Mouse (Mus musculus): ENCODE results near the gene Sncg. TPM values are rescaled to one million over a fixed set of nuclear protein-coding genes. Genes with fewer than 3 reads are reported as not detected.
A peak's percentile ranks its signal among the peaks of the same experiment; 100 is the strongest.
"Not testable (repeated sequence)": the region's sequence is repeated elsewhere in the genome, so short reads cannot be mapped to it uniquely, and the experiment has no call there.

Sncg gene
- polyA plus RNA-seq, 1 experiment from 2014 or later: 188 TPM

GRCm38 (mm10) chr14:34375415-34375904 lies 871 bp upstream of the Sncg start, which contains the start of gene Mmrn2:
Mmrn2 (plus strand) TSS chr14:34375465.
- ATAC-seq: no peak
- Histone ChIP-seq H3K9ac (ENCODE audit: low read depth, low read length) (no peak within 1 kb of the TSS), H3K27me3 (replicated peaks; ENCODE audit: control insufficient read depth, insufficient read depth, low read length) (no peaks in the 10 kb centered on the region), H3K9me3 (ENCODE audit: control insufficient read depth, low read length) (no peaks in the 10 kb centered on the region), H3K36me3 (ENCODE audit: control insufficient read depth, insufficient read depth, low read length) (no peaks in the 10 kb centered on the region), H3K27ac (ENCODE audit: low read depth, low read length) (no peak within 1 kb of the TSS), H3K4me3 (ENCODE audit: low read length) (no peak within 1 kb of the TSS), H3K4me2 (ENCODE audit: low read length) (peak within 1 kb of the TSS; percentile 6; the same call in 1 of the 2 replicates), H3K4me1 (ENCODE audit: control insufficient read depth, insufficient read depth, low read depth, low read length) (peaks cover 12% of the 10 kb centered on the region)
- WGBS: 84% methylated on average over 13 of the region's 13 CpGs

DNA sequence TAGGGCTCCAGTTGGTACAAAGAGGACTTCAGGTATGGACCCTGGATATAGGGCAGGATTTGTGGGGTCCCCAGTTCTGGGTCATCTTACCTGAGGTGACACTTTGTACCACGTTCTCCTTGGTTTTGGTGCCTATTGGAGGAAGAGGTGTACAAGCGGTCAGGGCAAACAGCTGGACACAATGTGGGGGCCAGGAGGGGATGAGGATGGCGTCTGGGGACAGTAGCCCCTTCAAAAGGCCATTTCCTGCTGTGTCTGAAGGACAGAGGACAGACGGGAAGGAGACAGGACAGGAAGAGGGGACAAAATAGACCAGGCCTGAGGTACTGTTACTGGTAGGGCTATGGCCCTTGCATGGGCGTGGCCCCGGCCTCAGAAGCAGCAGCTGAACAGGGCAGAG lies 1.0 kb downstream of the Sncg start:
- ATAC-seq: no peak
- Histone ChIP-seq H3K4me2 (ENCODE audit: low read length) (peak overlapping the region; percentile 16), H3K9ac (ENCODE audit: low read depth, low read length) (no peak overlapping the region), H3K4me1 (ENCODE audit: control insufficient read depth, insufficient read depth, low read depth, low read length) (peaks cover 9% of the 10 kb centered on the region), H3K9me3 (ENCODE audit: control insufficient read depth, low read length) (no peaks in the 10 kb centered on the region), H3K27ac (ENCODE audit: low read depth, low read length) (no peak overlapping the region), H3K36me3 (ENCODE audit: control insufficient read depth, insufficient read depth, low read length) (no peaks in the 10 kb centered on the region), H3K27me3 (replicated peaks; ENCODE audit: control insufficient read depth, insufficient read depth, low read length) (no peaks in the 10 kb centered on the region), H3K4me3 (ENCODE audit: low read length) (no peak overlapping the region)
- 90% methylated on average over 6 of the region's 6 CpGs for WGBS

- Histone ChIP-seq H3K27me3 (replicated peaks; ENCODE audit: control insufficient read depth, insufficient read depth, low read length) (no peaks in the 10 kb centered on the region), H3K4me2 (ENCODE audit: low read length) (no peak overlapping the region), H3K36me3 (ENCODE audit: control insufficient read depth, insufficient read depth, low read length) (no peaks in the 10 kb centered on the region), H3K9ac (ENCODE audit: low read depth, low read length) (no peak overlapping the region), H3K9me3 (ENCODE audit: control insufficient read depth, low read length) (no peaks in the 10 kb centered on the region), H3K4me1 (ENCODE audit: control insufficient read depth, insufficient read depth, low read depth, low read length) (peaks cover 5% of the 10 kb centered on the region), H3K4me3 (ENCODE audit: low read length) (no peak overlapping the region), H3K27ac (ENCODE audit: low read depth, low read length) (no peak overlapping the region)
- 78% methylated on average over 6 of the region's 6 CpGs for WGBS
- ATAC-seq: no peak
Measured at GRCm38 (mm10) chr14:34372646-34373045, 1.9 kb downstream of the Sncg start.

DNA sequence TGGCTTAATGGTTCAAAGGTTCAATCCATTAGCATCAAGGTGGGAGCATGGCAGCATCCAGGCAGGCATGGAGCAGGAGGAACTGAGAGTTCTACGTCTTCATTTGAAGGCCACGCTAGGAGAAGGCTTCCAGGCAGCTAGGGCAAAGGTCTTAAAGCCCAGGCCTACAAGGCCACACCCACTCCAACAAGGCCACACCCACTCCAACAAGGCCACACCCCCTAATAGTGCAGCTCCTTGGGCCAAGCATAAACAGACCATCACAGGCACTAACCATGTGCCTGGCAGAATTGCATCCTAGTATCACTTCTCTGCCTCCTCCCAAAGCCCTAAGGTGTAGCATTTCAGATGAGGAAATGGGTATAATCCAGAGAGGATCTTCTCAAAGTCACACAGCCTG lies 2.8 kb downstream of the Sncg start:
- H3K27ac ChIP-seq (ENCODE audit: low read depth, low read length): no peak overlapping the region
- no peak overlapping the region for H3K9ac ChIP-seq (ENCODE audit: low read depth, low read length)
- no peaks in the 10 kb centered on the region for H3K36me3 ChIP-seq (ENCODE audit: control insufficient read depth, insufficient read depth, low read length)
- peaks cover 5% of the 10 kb centered on the region for H3K4me1 ChIP-seq (ENCODE audit: control insufficient read depth, insufficient read depth, low read depth, low read length)
- no peak overlapping the region for H3K4me3 ChIP-seq (ENCODE audit: low read length)
- no peak for ATAC-seq
- WGBS: 85% methylated on average over 2 of the region's 2 CpGs
- no peaks in the 10 kb centered on the region for H3K9me3 ChIP-seq (ENCODE audit: control insufficient read depth, low read length)
- H3K4me2 ChIP-seq (ENCODE audit: low read length): no peak overlapping the region
- no peaks in the 10 kb centered on the region for H3K27me3 ChIP-seq (replicated peaks; ENCODE audit: control insufficient read depth, insufficient read depth, low read length)

- no peak overlapping the region for H3K4me3 ChIP-seq (ENCODE audit: low read length)
- H3K27ac ChIP-seq (ENCODE audit: low read depth, low read length): no peak overlapping the region
- no peaks in the 10 kb centered on the region for H3K27me3 ChIP-seq (replicated peaks; ENCODE audit: control insufficient read depth, insufficient read depth, low read length)
- no peak overlapping the region for H3K4me2 ChIP-seq (ENCODE audit: low read length)
- 94% methylated on average over 3 of the region's 3 CpGs for WGBS
- no peaks in the 10 kb centered on the region for H3K9me3 ChIP-seq (ENCODE audit: control insufficient read depth, low read length)
- H3K9ac ChIP-seq (ENCODE audit: low read depth, low read length): no peak overlapping the region
- ATAC-seq: no peak
- H3K36me3 ChIP-seq (ENCODE audit: control insufficient read depth, insufficient read depth, low read length): no peaks in the 10 kb centered on the region
- peaks cover 5% of the 10 kb centered on the region for H3K4me1 ChIP-seq (ENCODE audit: control insufficient read depth, insufficient read depth, low read depth, low read length)
Measured at GRCm38 (mm10) chr14:34370921-34371320, 3.7 kb downstream of the Sncg start.

DNA sequence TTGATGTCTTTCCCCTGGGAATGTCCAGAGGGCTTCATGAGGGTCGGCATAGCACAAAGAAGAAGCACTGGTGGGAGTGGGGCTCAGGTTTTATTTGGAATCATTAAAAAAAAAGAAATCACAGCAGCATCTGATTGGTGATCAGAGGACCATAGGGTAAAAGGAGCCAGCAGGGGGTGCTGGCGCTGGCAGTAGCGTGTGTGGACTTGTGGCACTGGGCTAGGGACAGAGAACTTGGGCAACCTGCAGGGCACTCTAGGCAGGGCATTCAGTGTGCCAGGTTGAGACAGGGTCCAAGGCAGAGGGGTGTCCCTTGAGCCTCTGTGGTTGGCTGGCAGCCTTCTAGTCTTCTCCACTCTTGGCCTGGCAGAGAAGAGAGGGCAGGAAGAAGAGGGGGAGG lies 4.4 kb downstream of the Sncg start:
- no peak for ATAC-seq
- 60% methylated on average over 3 of the region's 3 CpGs for WGBS

GRCm38 (mm10) chr14:34365147-34365507 lies 9.5 kb downstream of the Sncg start:
- H3K4me1 ChIP-seq (ENCODE audit: control insufficient read depth, insufficient read depth, low read depth, low read length): peaks cover 9% of the 10 kb centered on the region
- H3K27me3 ChIP-seq (replicated peaks; ENCODE audit: control insufficient read depth, insufficient read depth, low read length): no peaks in the 10 kb centered on the region
- no peak overlapping the region for H3K4me3 ChIP-seq (ENCODE audit: low read length)
- H3K9me3 ChIP-seq (ENCODE audit: control insufficient read depth, low read length): no peaks in the 10 kb centered on the region; the same call in 1 of the 2 replicates
- H3K36me3 ChIP-seq (ENCODE audit: control insufficient read depth, insufficient read depth, low read length): no peaks in the 10 kb centered on the region
- no peak overlapping the region for H3K27ac ChIP-seq (ENCODE audit: low read depth, low read length)
- WGBS: 88% methylated on average over 2 of the region's 2 CpGs
- H3K9ac ChIP-seq (ENCODE audit: low read depth, low read length): no peak overlapping the region
- H3K4me2 ChIP-seq (ENCODE audit: low read length): no peak overlapping the region
- ATAC-seq: no peak

More for the DNA sequence above, 4.4 kb downstream of the Sncg start:
- H3K4me3 ChIP-seq (ENCODE audit: low read length): no peak overlapping the region
- no peaks in the 10 kb centered on the region; the same call in 1 of the 2 replicates for H3K9me3 ChIP-seq (ENCODE audit: control insufficient read depth, low read length)
- H3K4me1 ChIP-seq (ENCODE audit: control insufficient read depth, insufficient read depth, low read depth, low read length): peaks cover 5% of the 10 kb centered on the region
- H3K36me3 ChIP-seq (ENCODE audit: control insufficient read depth, insufficient read depth, low read length): no peaks in the 10 kb centered on the region
- H3K27me3 ChIP-seq (replicated peaks; ENCODE audit: control insufficient read depth, insufficient read depth, low read length): no peaks in the 10 kb centered on the region
- no peak overlapping the region for H3K9ac ChIP-seq (ENCODE audit: low read depth, low read length)
- no peak overlapping the region for H3K27ac ChIP-seq (ENCODE audit: low read depth, low read length)
- no peak overlapping the region for H3K4me2 ChIP-seq (ENCODE audit: low read length)

DNA sequence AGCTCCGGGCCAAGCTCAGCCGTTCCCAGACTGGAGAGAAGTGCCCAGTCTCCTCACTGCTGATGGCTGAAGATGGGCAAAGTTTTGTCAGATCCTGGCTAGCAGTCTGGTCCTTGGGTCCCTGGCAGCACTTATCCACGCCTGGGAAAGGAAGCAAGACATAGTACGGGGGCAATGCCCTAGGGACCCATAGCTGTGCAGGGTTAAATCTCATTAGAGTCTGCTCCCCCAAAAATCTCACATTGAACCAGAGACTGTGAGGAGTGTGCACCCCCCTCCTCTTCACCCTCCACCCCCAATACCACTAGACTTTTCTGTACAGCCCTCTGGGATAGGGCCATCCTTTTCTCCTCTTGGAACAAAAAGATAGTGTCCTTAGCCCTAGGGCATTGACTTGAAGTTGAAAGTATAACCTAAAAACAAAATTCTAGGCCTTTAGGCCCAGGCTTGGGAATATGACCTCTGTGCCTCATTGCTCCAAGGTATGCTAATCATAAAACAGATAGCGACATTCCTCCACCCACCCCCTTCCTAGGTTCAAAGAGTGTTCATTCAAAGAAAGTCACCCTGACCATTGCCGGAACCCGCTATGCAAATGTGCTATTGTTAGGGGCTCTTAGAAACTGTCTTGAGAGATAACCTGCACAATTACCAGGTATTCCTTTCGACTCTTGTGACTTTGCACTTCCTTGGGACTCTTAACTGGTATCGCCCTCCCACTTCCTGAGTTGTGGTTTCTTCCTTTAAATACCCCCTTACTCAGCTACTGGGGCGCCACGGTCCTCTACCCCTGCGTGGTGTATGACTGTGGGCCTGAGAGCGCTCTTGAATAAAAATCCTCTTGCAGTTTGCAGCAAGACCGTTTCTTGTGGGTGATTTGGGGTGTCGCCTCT lies 10.1 kb downstream of the Sncg start:
- H3K4me2 ChIP-seq (ENCODE audit: low read length): peak overlapping the region; percentile 94
- H3K27ac ChIP-seq (ENCODE audit: low read depth, low read length); H3K27me3 ChIP-seq (replicated peaks; ENCODE audit: control insufficient read depth, insufficient read depth, low read length); H3K4me1 ChIP-seq (ENCODE audit: control insufficient read depth, insufficient read depth, low read depth, low read length); H3K9me3 ChIP-seq (ENCODE audit: control insufficient read depth, low read length); H3K36me3 ChIP-seq (ENCODE audit: control insufficient read depth, insufficient read depth, low read length): not testable (repeated sequence)
- 75% methylated on average over 14 of the region's 15 CpGs for WGBS
- H3K4me3 ChIP-seq (ENCODE audit: low read length): peak overlapping the region; percentile 50
- peak overlapping the region; percentile 78 for H3K9ac ChIP-seq (ENCODE audit: low read depth, low read length)
- peak; percentile 72; the same call in 1 of the 2 replicates for ATAC-seq

GRCm38 (mm10) chr14:34363490-34364253 lies 10.9 kb downstream of the Sncg start:
- Histone ChIP-seq H3K4me3 (ENCODE audit: low read length) (peak overlapping the region; percentile 50), H3K36me3 (ENCODE audit: control insufficient read depth, insufficient read depth, low read length) (no peaks in the 10 kb centered on the region), H3K27ac (ENCODE audit: low read depth, low read length) (peak overlapping the region; percentile 70), H3K4me2 (ENCODE audit: low read length) (peak overlapping the region; percentile 94), H3K27me3 (replicated peaks; ENCODE audit: control insufficient read depth, insufficient read depth, low read length) (no peaks in the 10 kb centered on the region), H3K4me1 (ENCODE audit: control insufficient read depth, insufficient read depth, low read depth, low read length) (peaks cover 9% of the 10 kb centered on the region), H3K9ac (ENCODE audit: low read depth, low read length) (peak overlapping the region; percentile 78), H3K9me3 (ENCODE audit: control insufficient read depth, low read length) (no peaks in the 10 kb centered on the region; the same call in 1 of the 2 replicates)
- 1% methylated on average over 32 of the region's 32 CpGs for WGBS
- peak; percentile 83 for ATAC-seq

Data from hindbrain, embryonic 16.5 days (tissue).